Mouse (Mus musculus): ENCODE results near the gene Senp8. TPM values are rescaled to one million over a fixed set of nuclear protein-coding genes. Genes with fewer than 3 reads are reported as not detected.

The Senp8 gene
- total RNA-seq, 2 experiments from 2014 or later: 4.8 to 7.5 TPM

DNA sequence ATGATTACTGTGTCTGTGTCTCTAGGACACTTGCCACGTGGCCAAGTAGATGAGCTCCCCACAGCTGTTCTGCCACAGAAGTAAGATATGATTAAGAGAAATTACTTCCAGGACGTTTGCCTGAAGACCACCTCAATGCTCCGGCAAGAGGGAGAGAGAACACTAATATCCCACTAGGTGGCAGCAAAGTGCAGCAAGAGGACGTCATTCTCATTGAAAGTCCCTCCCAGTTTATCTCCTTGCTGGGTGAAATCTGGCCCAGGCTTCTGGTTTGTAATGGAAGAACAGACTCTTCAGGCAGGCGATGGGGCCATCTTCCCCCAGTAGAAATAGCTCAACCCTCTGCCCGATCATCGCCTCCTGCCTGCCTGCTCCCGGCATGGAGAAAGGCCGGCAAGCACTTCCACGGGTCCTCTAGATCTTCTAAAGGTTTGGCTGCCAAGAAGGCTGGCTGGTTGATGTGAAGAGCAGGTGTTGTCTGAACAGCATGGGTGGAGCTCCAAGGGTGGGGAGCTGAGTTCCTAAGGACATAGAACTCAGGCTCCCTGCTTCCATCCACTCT is 27.3 kb downstream of the Senp8 start:
- DNase-seq (ENCODE audit: low spot score in 2 of 2): peak; percentile 80 to 88
- intact Hi-C loops (cut with DNase I): loop anchor here (5.0 to 10.0 kb wide), 2 partner anchors 242 to 514 kb away; partner anchors contain the start of gene Nr2e3

DNA sequence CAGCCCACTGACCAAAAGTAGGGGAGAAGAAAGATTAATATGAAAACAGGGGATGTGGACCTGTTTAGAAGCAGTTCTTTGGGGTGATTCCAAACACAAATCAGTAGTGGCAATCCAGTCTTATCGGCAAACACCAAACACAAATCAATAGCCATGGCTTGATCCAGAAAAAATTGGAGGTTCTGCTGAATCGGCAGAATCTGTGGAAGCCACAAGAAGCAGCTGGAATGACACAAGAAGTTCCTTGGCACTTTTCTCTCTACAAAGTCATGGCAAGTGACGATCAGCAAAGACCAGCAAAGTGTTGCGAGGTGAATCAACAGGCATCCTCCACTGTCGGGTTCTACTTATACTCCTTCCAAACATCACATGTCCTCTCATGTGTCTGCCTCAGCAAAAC is 29.4 kb downstream of the Senp8 start:
- intact Hi-C loops (cut with DNase I): loop anchor here (5.0 to 10.0 kb wide), 2 partner anchors 244 to 516 kb away; partner anchors contain the start of gene Nr2e3
- no peak for DNase-seq (ENCODE audit: low spot score in 2 of 2)

DNA sequence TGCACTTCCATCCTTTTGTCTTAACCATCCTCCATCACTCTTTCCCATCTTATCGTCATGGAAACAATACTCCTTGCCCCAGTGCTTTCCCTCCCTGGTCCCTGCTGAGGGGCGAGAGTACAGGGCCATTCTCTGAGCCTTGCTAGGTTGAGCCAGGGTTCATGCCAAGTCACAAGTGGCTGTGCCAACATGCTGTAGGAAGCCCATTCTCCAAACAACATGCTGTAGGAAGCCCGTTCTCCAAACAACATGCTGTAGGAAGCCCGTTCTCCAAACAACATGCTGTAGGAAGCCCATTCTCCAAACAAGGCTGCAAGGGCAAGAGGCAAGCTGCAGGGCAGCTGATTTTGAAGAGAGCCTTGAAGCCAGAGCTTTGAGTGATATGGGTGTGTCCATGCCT is 32.3 kb downstream of the Senp8 start:
- DNase-seq (ENCODE audit: low spot score in 2 of 2): no peak
- intact Hi-C loops (cut with DNase I): no loop called here

DNA sequence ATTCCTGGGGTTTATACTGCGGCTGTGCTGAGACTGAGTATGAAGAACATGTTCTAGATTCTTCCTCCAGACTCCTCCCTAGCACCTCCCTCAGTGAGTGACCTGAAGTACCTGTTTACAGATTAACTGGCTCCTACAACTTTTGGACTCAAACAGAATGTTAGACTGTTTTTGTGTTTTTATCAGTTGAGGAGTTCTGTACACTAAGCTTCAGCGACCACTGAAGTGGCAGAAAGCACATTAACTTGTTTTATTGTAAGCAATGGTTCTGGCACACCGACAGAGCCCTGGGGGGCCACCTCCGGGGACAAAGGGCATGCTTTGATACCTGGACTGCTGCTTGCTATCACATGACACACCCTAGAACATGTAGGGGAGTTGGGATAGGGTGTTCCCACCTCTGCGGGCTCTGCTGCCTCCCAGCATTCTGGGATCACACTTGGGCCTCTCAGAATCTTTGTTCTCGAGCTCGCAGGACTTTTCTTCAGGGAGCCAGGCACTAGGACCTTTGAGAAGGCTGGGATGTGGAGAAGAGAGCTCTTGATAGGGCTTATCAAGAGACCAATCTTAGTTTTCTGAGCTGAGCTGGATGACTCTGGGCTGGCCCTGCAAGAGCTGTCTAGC is 34.1 kb downstream of the Senp8 start:
- no peak for DNase-seq (ENCODE audit: low spot score in 2 of 2)
- intact Hi-C loops (cut with DNase I): no loop called here

DNA sequence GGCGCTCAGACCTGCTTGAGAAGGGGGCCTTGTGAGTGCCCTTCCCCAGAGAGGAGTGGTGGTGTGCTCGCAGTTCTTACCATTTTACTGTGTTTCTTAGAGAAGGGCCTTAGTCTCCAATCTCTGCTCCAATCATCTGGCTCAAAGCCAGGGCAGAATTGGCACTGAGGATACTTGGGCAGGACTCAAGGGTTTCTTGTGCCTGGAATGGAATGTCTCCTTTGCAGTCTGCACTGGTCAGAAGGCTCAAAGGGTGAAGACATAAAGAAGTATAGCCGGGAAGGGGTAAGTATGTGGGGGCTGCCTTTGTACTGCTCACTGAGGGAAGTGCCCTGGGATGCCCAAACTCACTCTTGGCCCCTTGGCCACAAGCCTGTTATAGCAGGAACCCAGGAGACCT is 41.3 kb downstream of the Senp8 start:
- intact Hi-C loops (cut with DNase I): no loop called here
- no peak for DNase-seq (ENCODE audit: low spot score in 2 of 2)

DNA sequence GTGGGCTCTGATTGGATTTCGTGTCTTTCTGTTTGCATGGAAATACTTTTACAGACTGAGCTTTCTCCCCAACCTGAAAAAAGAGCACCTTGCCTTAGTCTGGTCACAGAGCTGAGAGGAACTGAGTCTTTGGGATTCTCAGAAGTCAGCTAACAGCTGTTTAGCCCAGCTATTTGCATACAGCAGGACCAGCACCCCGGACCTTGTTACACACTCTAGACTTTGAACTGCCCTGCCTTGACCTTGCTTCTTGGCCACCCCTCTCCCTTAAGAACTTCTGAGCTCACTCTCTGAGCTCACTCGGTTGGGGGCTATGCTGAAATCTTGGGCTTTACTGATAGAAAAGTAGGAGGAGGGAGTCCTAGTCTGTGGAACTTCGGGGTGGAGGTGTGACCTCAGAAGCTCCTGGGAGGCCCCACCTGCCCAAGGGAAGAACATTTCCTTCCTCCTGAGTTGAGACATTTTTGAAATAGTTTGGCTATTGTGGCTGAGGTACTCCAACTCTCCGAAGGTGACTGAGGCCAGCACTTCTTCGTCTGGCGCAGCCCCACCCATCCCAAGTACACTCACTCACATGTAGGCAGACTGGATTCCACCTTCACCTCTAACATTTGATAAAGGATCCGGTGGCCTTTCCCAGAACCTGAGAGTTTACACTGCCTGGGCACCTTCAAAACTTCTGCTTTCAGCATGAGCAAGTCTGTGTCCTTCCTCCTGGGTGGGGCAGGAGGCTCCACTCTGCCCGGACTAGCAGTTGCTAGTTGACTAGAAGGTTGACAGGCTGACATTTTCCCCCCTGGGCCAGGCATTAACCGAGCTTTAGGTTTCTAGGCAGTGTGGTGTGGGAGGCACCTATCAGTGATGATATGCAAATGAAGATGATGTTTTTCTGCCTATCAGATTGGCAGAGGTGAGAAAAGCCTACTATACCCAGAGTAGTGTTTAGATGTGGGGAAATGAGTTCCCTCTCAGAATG is 43.4 kb downstream of the Senp8 start:
- no peak for DNase-seq (ENCODE audit: low spot score in 2 of 2)
- intact Hi-C loops (cut with DNase I): no loop called here

DNA sequence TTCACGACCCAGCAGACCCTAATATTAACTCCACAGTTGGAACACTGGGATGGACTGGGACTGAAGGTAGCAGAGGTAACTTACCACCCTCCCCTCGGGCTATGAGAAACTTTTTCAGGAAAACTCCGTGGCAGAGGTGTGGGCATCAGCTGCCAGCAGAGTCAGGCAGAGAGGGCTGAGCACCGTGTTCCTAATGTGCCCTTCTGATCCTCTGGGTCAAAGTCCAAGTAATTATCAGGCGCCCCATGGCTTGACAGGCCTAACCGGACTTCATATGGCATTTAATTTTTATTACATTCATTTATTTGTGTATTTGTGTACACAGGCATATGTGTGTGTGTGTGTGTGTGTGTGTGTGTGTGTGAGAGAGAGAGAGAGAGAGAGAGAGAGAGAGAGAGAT is 47.4 kb downstream of the Senp8 start:
- DNase-seq (ENCODE audit: low spot score in 2 of 2): no peak
- intact Hi-C loops (cut with DNase I): no loop called here

DNA sequence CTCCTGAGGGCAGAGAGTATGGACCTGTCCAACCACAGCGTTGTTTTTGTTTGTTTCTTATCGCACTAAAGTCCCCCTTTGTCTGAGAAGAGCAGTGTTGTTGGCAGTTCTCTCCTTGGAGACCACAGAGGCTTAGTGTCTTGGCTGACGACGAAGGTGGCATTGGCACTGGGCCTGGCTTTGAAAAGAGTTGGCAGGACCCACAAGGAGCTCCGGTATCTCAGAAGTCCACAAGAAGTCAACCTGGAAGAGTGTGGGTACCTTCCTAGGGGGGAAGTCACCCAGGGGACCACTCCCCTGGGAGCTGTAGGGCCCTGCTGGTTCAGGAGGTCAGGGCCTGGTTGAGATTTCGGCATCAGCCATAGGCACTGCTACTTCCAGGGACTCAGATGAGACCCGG is 49.4 kb downstream of the Senp8 start:
- no peak for DNase-seq (ENCODE audit: low spot score in 2 of 2)
- intact Hi-C loops (cut with DNase I): no loop called here

DNA sequence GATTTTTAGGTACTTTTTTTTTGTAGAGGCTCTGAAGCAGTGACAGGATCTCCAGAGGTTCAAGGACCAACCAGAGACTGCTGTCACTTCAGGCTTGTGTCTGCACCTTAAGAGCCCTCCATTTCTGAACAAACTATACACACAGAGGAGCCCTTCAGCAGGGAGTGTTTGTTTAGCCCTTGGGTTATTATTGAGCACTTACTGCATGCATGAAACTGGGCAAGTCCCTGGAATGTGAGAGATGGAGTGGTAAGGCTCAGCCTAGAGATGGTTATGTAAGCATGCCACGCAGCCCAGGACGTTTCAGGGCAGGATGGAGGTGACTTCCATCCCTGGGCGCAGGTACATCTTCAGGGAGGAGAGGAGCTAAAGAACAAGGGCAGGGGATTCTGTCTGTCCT is 54.1 kb downstream of the Senp8 start:
- DNase-seq (ENCODE audit: low spot score in 2 of 2): no peak
- intact Hi-C loops (cut with DNase I): no loop called here

DNA sequence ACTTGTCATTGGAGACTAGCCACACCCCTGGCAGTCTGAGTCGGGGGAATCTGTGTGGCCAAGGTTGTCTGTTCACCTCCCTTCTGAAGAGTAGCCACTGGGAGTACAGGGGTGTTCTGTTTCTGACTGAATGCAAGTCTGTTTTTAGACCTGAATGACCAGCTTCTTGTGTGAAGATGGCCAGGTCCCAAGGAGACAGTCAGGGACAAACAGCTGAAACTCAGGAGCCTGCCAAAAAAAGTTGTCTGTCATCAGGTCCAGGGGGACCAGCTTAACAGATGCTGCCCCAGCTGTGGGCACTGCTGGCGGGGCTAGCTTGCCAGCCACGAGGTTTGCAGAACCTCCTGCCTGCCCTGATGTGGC is 55.1 kb downstream of the Senp8 start:
- peak in 1 of 2 experiments; percentile 39 for DNase-seq (ENCODE audit: low spot score in 2 of 2)
- intact Hi-C loops (cut with DNase I): no loop called here

DNA sequence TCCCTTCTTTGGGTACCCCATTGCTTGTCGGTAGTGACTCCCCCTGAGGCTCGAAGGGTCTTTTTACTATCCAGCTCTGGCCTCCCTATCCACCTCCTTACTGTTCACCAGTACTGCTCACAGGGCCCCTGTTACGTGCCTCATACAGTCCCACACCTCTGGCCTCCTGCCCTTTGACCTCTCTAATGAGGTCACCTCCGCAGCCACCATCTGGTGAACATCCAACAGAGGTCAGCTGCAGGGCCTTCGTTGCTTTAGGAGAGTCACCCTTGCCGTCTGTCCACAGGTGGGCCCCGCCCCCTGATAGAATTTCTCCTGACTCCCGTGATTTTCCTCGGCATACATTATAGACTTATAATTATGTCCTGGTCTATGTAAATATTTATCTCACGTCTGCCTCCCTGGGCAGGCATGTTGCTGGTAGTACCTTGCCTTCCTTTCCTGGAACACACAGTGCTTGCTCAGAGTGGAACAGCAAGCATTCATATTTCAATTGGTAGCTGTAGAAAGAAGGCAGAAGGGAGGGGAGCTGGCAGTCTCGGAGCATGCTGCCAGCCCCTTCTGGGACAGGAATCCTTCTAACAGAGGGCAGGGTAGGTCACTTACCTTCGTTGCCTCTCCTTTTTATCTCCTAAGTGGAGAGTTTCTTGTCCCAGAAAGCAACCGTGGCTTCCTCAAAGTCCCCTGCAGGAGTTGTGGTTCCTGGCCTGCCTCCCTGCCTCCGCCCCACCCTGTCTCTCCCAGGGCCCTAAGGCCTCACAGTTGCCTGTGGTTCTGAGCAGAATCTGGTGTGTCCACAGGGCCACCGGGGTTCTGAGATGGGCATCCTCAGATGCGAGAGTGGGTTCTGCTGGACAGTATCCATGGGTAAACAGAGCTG is 55.7 kb downstream of the Senp8 start:
- intact Hi-C loops (cut with DNase I): loop anchor here (5.0 kb wide), 1 partner anchor 57 kb away; the partner anchor contains the start of genes Myo9a and Senp8
- no peak for DNase-seq (ENCODE audit: low spot score in 2 of 2)

DNA sequence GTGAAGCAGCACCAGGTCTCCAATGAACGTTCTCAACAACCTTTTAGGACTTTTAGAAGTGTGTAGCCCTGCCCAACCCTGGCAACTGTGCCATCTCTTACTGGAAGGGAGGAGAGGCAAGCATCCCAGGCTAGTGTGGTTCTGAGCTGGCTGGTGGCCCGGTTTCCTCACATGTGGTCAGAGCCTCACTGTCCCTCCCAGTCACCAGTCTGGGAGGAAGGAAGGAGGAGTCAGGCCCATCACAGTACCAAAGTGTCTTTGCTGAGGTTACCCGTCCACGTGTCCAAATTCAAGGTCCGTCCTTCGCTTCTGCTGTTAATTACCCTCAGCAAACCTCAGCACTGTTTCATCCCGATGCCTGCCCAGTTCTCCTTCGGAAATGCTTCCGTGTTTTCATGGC is 58.4 kb downstream of the Senp8 start:
- intact Hi-C loops (cut with DNase I): loop anchor here (5.0 kb wide), 1 partner anchor 60 kb away; the partner anchor contains the start of genes Myo9a and Senp8
- DNase-seq (ENCODE audit: low spot score in 2 of 2): peak; percentile 50 to 77

DNA sequence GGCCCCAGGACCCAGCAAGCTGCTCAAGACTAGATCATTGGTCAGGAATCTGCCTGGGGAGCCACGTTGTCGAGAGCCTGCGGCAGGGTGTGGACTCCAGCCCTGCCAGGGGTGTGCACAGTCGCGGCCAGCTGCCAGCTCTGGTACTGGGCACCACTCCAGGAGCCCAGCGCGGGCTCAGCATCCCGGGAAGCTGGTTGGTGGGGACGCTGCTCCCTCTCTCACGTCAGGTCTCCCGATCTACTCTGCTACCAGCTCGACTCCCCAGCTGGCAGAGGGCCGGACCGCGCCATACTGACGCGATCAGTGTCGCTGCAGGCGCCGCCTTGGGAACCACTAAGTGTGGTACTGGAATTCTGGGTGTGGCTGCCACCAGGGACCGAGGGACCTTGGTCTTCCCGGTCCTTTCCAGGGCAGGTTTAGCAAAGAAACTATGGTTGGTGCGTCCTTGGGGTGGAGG is 58.8 kb downstream of the Senp8 start:
- intact Hi-C loops (cut with DNase I): loop anchor here (5.0 kb wide), 1 partner anchor 61 kb away; the partner anchor contains the start of genes Myo9a and Senp8
- DNase-seq (ENCODE audit: low spot score in 2 of 2): peak; percentile 86 to 94

DNA sequence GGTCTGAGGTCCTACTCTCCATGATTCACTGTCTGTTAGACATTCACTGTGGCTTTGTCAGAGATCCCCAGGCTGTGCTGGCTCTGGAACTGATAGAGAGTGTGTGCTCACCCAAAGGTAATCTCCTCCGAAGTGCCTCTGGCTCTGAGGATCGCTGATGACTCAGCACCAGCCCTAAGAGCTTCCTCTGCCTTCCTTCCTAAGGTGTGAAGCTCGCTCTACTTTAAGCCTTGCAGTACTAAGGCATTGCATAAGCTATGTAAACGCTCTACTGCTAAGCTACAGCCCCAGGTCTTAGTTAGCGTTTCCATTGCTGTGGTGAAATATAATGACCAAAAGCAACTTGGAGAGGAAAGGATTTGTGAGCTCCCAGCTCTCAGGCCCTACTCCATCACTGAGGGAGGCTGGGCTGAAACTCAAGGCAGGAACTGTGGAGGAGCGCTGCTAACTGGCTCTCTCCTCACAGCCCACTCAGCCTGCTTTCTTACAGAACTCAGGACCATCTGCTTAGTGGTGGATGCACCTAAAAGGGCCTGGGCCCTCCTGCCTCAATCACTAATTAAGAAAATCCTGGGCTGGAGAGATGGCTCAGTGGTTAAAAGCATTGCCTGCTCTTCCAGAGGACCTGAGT is 63.0 kb downstream of the Senp8 start:
- intact Hi-C loops (cut with DNase I): no loop called here
- DNase-seq (ENCODE audit: low spot score in 2 of 2): peak; percentile 46 to 67

Other genes with a start within 250 kb of the Senp8 start
- gene Hexa, start 211.2 kb downstream of the Senp8 start, total RNA-seq (2021): 10 to 100 TPM; 40.1 to 43.3 TPM
- gene Tmem202, start 210.9 kb downstream of the Senp8 start, total RNA-seq (2021): 1 to 10 TPM; 2.0 to 3.5 TPM
- gene Celf6, start 172.8 kb downstream of the Senp8 start, total RNA-seq (2021): 10 to 100 TPM; 27.1 to 28.5 TPM
- 100 to 1,000 TPM; 184 to 209 TPM for gene Parp6, start 133.4 kb downstream of the Senp8 start, total RNA-seq (2021)
- 100 to 1,000 TPM; 876 TPM for gene Pkm, start 94.3 kb downstream of the Senp8 start, total RNA-seq (2021)
- 10 to 100 TPM in 1 of 2 experiments, 1 to 10 TPM in 1; 9.6 to 11.0 TPM for gene Gramd2, start 70.6 kb downstream of the Senp8 start, total RNA-seq (2021)
- gene Myo9a, start 186 bp upstream of the Senp8 start, total RNA-seq (2021): 10 to 100 TPM; 70.3 to 72.8 TPM
- gene Nr2e3, start 209.9 kb upstream of the Senp8 start, total RNA-seq (2021): not detected